Mouse (Mus musculus) heart, postnatal 4 days (tissue): ENCODE measurements around the gene Ier2. TPM values are rescaled to one million over a fixed set of nuclear protein-coding genes. Genes with fewer than 3 reads are reported as not detected.
A peak's percentile ranks its signal among the peaks of the same experiment; 100 is the strongest.
"Not testable (repeated sequence)": the region's sequence is repeated elsewhere in the genome, so short reads cannot be mapped to it uniquely, and the experiment has no call there.

ENCODE experiments used
- DNase-seq: peaks from one replicate; pipeline ENCODE4 v3.0.0; 2021
- total RNA-seq, 2 experiments: library from RNA; stranded (reverse); gene quantifications; 2 replicates each; pipeline ENCODE4 v1.2.3; 2021

Gene Ier2
- total RNA-seq, 2 experiments from 2014 or later, result 33.3 to 35.5 TPM

DNA sequence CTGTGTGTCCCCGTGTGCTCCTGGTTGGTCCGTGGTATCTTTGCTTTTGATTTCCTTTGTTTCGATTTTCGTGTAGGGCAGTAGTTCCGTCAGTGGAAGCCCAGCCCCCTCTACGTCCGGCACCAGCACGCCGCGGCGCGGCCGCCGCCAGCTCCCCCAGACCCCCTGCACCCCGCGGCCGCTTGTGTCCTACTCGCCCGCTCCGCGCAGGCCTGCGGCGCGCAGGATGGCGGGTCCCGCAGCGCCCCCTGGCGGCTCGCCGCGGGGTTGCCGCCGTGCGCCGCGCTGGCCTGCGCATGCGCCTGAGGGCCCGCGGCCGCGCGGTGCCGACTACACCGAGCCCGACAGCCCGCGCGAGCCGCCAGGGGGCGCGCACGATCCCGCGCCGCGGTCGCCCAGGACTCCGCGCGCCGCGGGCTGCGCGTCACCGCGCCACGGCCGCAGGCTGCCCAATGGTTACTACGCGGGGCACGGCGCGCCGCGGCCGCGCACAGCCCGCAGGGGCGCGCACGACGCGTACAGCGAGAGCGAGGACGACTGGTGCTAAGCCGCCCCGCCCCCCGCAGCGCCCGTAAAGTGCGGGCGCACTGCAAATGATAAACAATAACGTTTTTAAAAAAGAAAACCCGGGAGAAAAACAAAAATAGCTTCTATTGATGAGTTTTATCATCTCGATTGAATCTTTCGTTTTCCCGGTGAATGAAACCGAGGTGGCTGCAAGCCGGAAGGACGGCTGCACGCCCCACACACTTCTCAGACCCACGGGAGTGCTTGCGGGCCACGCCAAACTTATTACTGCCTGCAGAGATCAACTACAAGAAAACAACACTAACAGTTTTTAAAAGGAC lies 23.3 kb downstream of the Ier2 start:
- DNase-seq, result peak; percentile 95

GRCm38 (mm10) chr8:84638555-84639161 lies 24.0 kb downstream of the Ier2 start:
- peak; percentile 44 for DNase-seq

- no peak for DNase-seq
Measured at GRCm38 (mm10) chr8:84637946-84638554, 24.6 kb downstream of the Ier2 start.

- no peak for DNase-seq
Measured at GRCm38 (mm10) chr8:84636051-84636691, 26.5 kb downstream of the Ier2 start.

DNA sequence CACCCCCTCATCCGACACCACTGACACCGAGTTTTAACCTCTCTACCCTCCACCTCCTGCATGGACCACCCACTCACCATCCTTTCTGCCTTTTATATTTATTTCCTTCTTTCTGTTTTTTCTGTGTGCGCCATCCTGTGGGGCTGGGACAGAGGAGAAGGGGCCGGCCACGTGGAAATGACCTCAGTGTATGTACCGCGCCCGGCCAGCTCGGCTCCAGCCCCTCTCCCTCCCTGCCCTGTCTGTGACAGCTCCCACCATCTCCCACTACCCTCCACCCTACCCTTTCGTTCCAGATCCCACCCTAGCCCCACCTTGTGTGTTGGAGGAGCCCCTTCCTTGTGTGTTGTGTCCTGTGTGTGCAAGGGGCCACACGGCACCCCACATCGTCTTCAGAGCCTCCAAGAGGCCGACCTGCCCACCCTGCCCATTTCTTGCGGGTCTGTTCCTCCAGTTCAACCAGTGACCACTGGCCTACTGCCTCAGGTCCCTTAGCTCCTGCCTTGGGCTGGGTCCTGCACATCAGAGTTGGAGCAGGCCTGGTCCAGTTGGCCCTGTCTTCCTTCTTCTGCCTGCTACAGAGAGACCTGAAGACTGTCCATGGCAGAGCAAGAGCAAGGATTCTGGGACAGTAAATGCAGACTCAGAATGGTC lies 27.1 kb downstream of the Ier2 start:
- DNase-seq, result no peak

DNA sequence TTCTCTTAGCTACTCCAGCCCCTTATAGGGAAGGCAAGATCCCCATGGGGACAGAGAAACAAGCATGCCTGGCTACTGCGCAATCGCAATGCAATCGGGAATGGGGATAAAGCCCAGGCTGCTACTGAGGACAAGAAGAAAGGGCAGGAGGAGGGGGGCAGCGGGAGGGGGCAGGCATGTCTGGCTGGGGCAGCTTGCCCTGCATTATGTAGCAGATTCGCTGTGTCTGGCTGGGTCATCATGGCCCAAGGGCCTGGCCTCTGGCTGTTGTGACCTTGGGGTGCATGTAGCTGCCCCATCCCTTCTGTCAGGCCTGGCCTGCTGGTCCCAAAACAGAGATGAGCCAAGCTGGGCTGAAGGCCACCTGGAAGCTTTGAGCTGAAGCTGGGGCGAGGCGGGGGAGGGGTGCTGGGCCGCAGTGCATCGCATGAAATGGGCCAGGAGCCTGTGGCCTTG lies 27.8 kb downstream of the Ier2 start:
- DNase-seq, result peak; percentile 33

- no peak for DNase-seq
Measured at GRCm38 (mm10) chr8:84633841-84634584, 28.6 kb downstream of the Ier2 start.

DNA sequence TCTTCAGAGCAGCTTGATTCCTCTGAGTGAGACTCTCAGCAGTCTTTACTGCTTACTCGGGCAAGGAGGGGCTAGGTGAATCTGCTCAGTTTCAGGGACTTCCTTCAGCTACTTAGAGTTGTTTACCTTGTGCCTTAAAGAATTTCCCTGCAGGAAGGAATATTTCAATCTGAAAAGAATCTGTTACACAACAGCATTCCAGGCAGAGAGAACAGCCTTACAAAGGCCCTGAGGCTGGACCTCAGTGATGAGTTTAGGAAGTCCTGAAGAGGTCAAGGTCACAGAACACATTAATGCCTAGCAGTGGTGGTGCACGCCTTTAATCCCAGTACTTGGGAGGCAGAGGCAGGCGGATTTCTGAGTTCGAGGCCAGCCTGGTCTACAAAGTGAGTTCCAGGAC lies 30.8 kb downstream of the Ier2 start:
- DNase-seq, result no peak

- no peak for DNase-seq
Measured at GRCm38 (mm10) chr8:84630145-84630544, 32.5 kb downstream of the Ier2 start.

- no peak for DNase-seq
Measured at GRCm38 (mm10) chr8:84629586-84629985, 33.1 kb downstream of the Ier2 start.

- DNase-seq, result not testable (repeated sequence)
Measured at GRCm38 (mm10) chr8:84623425-84623824, 39.2 kb downstream of the Ier2 start.

DNA sequence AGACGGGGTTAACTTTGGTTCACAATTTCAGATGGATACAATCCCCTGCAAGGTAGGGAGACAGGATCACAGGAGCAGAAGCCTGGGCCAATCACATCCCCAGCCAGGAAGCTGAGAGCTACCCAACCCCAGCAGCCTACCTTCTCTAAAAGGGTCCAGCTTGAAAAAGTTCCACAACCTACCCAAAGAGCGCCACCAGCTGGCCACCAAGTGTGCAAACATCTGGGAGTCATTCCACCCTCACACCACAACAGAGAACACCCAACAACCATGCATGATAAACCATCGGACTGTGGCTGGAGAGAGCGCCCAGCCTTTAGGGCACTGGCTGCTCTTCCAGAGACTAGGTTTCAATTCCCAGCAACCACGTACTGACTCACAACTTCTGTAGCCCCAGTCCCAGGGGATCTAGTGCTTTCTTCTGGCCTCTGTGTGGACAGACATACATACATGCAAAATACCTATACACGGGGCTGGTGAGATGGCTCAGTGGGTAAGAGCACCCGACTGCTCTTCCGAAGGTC lies 41.5 kb downstream of the Ier2 start:
- DNase-seq, result no peak

DNA sequence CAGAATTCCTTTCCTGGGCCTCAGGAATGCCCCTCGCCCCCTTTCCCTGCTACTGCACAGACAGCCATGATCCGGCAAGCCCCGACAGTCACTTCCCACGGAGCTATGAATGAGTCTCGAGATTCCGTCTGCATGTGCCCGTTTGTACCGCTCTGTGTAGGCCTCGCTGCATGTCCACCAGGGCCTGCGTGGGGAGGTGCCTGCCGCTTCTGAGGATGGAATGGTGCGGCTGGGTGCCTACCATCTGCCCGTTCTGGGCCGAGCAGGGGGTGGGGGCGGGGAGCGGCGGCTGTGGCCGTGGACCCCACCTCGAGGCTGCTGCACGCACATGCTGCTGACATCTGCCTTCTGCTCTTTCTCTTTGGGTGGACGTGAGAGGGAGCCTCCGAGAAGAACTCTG lies 45.6 kb downstream of the Ier2 start:
- no peak for DNase-seq

DNA sequence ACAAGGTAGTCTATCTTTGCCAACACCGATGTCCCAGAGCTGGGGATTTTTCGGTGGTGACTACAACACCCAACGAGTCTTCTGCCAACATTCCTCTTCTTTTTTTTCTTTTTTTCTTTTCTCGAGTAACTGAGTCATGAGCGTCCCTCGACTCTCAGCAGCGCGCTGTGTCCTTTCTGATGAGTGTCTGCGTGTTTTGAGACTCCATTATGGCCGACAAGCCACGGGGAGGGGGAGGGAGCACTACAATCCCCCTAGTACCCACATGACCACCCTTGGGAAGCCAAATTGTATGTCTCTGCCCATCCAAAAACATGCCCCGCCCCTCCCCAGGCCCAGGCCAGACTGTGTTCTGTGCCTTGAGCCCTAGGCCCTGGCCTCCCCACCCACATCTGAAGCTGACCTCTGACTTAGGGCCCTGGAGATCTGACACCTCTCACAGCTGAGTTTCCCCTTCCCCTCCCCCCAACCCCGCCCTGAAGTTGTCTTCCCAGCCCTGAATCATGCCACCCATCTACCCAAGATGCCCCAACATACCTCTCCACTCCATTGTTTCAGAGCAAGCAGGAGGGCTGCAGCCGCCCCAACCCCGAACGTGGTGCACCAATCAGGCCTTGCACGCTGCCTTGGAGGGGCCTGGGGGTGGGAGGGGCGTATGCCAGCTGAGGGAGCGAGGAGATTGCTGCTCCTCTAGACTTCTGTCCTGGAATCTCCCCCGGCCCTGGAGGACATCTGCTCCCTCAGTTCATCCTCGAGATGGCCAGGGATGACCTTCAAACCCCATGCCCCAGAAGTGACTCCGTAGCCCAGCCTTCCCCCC lies 46.8 kb downstream of the Ier2 start:
- no peak for DNase-seq

DNA sequence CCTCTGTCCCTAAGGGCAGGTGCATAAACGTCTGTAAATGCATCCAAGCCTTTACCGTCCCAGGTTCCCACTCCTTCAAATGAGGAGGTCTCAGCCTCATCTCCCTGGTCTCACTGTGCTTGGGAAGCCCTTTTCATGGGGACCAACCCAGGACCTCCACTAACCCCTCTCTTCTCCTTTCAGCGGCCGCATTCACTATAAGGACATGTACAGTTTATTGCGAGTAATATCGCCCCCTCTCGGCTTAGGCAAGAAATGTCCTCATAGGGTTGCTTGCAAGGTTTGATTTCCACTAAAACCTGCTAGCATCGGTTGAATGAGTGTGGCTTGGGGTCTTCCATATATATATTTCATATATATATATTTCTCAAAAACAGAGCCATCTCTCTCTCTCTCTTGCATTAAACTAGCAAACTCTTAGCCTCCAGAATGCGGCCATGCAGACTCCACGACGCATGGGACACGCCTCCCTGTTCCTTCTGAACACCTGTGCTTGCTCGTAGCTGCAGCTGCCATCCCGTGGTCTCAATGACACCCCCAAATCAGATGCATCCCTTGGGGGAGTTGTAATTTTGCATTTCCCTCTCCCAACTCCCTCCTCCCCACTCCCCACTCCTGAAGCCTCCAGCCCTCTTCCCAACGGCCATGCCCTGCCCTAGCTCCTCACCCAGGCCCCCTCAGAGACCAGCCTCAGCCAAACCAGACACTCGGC lies 48.0 kb downstream of the Ier2 start:
- DNase-seq, result peak; percentile 43
